Mouse (Mus musculus): ENCODE results near the gene 6030468B19Rik. TPM values are rescaled to one million over a fixed set of nuclear protein-coding genes. Genes with fewer than 3 reads are reported as not detected.
"Not testable (repeated sequence)": the region's sequence is repeated elsewhere in the genome, so short reads cannot be mapped to it uniquely, and the experiment has no call there.

6030468B19Rik gene
- total RNA-seq, 2 experiments from 2014 or later: 12.7 to 16.1 TPM

DNA sequence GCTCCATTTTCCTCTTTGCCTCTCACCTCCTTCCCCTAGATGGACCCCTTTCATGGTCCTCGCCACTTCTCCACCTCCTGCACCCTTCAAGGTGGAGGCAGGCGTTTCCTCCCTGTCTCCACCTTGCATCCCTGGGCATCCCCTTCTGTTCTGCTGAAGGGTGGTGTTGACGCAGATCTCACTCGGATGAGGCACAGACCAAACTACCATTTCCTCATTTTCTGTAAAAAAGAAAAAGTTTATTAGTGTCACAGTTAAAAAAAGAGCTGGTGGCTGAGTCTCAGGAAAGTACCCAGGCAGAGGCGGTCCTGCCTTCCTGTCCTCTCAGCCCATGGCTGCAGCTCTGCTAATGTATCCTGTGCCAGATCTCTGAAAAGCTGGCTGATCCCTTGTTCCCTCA lies 1.7 kb downstream of the 6030468B19Rik start:
- no peak for ATAC-seq (replicated peaks; ENCODE audit: low FRiP score, poor library complexity, severe bottlenecking)

GRCm38 (mm10) chr11:117800038-117800437 lies 2.6 kb downstream of the 6030468B19Rik start:
- no peak for ATAC-seq (replicated peaks; ENCODE audit: low FRiP score, poor library complexity, severe bottlenecking)

GRCm38 (mm10) chr11:117801650-117802049 lies 4.2 kb downstream of the 6030468B19Rik start:
- no peak for ATAC-seq (replicated peaks; ENCODE audit: low FRiP score, poor library complexity, severe bottlenecking)

DNA sequence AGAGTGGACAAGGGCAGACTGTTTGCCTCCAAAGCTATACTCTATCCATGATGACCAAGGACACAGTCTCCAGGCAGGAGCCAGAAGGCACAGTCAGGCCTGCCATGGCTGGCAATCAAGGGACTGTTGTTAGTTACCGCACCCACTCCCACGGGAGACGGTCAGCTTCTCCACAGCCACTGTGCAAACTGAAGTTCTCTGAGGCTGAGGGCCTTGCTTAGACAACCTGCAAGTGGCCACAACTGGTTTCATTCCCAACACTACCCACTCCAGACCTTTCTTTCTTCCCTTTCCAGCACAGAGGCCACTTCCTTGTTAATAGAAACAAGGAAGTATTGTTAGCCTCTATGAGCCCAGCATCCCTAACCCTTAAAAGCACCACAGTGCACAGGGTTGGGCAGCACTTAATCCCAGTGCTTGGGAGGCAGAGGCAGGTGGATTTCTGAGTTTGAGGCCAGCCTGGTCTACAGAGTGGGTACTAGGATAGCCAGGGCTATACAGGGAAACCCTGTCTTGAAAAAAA lies 5.8 kb downstream of the 6030468B19Rik start:
- no peak for ATAC-seq (replicated peaks; ENCODE audit: low FRiP score, poor library complexity, severe bottlenecking)

GRCm38 (mm10) chr11:117806781-117807180 lies 9.3 kb downstream of the 6030468B19Rik start:
- no peak for ATAC-seq (replicated peaks; ENCODE audit: low FRiP score, poor library complexity, severe bottlenecking)

GRCm38 (mm10) chr11:117809407-117810311 lies 12.2 kb downstream of the 6030468B19Rik start, which contains the start of the genes Gm20708 and Syngr2:
Gene Gm20708, plus strand, starts transcription at chr11:117809668.
Gene Syngr2, plus strand, starts transcription at chr11:117809668.
- ATAC-seq (replicated peaks; ENCODE audit: low FRiP score, poor library complexity, severe bottlenecking): peak; percentile 70

DNA sequence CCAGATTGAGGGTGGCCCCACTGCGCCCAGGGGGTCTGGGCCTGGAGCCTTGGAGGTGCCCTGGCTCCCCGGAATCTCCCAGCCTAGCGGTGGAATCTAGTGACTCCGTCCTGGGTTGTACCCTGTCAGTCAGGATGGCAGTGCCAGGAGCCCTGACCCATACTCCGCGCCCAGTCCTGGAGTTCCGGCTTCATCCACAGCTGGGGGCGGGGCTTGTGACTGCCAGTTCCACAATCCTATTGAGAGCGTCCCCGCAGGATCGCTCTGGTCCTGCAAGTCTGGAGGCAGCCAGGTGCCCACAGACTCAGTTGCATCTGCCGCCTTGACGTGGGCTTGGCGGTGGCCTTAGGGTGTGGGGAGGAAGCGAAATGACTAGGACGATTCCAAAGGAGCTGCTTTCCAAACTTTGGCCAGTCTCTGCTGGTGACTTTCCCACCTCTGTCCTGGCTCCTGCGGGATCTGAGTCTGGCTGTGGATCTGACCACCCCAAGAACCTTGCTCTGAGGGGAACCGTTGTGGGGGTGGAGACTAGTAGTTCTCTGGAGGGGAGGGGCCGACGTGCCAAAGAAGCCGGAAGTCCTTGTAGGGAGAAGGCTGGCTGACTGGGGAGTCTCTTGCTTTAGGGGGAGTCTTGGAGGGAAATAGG lies 13.1 kb downstream of the 6030468B19Rik start:
- ATAC-seq (replicated peaks; ENCODE audit: low FRiP score, poor library complexity, severe bottlenecking): peak; percentile 78

DNA sequence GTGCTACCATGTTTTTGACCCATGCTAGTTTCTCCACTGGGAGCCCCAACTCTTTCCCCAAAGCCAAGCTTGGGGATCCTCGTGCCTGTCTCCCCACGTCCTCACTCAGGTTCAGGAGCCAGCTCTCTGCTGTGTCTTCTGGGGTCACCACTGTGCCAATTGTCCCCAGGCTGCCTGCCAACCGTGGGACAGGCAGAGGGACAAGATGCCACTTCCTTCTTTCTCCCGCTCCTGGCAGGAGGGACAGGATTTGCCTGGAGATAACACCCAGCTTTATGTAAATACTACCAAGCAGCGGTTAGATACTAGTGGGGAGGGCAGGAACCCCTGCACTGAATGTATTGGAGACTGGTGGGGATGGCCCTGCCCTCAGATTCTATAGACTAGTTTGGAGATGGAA lies 16.4 kb downstream of the 6030468B19Rik start:
- ATAC-seq (replicated peaks; ENCODE audit: low FRiP score, poor library complexity, severe bottlenecking): no peak

DNA sequence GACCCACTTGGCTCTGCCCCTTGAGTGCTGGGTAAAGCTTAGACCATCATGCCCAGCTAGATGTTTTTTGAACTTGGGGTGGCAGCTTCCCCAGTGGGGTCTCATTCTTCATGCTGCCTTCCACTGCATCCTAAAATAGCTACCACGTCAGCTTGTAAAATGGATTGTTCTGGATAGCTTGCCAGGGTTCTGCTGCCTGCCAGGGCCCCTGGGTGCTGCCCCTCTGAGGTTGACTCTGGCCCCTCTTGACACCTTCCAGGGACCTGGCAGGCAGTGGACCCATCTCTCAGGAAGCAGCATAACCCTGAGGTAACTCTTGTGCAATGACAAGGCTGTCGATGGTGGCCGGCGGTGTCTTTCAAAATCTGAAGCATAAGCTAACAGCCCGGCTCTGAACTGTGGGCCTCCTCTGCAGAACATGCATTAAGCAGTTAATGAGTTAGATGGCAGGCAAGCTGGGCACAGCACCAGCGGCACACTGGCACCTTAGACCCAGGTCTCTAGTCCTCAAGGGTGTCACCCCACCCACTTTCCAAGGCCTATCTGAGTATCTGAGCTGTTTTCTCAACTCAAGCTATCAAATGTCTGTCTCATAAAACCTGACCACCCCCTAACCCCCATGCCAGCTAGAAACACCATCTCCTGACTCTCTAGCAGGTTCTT lies 17.4 kb downstream of the 6030468B19Rik start:
- ATAC-seq (replicated peaks; ENCODE audit: low FRiP score, poor library complexity, severe bottlenecking): no peak

DNA sequence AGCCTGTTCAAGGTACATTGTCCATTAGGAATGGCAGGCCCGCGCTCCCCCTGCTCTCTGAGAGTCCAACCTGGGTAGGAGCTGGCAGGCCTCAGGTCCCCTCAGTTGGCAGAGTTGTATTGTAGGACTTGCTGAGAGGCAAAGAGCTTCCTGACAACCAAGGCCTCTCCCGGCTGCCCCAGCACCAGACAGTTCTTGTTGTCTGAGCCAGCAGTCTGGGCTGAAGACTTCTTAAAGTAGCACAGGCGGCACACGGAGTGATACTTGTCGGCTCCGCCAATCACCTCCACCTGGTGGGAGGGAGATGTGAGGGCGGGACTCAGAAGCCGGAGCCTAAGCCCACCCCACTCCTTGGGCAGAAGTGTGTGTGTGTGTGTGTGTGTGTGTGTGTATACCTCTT lies 18.4 kb downstream of the 6030468B19Rik start:
- ATAC-seq (replicated peaks; ENCODE audit: low FRiP score, poor library complexity, severe bottlenecking): not testable (repeated sequence)

DNA sequence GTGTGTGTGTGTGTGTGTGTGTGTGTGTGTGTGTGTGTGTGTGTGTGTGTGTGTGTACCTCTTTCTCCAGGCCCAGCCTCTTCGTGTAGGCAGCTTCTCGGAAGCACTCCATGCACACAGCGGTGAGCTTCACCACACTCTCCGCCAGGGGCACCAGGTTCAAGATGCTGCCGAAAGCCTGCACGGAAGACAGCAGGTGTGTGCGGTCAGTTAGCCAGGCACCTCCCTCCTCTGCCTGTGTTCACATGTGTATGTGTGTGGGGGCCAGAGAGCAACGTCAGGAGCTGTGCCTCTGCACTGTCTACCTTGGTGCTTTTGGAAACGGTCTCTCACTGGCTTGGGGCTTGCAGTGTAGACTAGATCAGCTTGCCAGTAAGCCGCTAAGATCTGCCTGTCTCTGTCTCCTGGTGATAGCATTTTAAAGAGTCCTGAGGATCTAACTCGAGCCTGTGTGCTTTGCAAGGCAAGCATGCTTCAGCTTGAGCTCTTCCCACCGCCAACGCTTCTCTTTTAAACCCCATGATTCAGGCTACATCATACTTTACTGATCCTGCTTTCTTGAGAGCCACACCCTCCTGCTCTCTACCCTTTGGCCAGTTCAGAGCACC lies 19.0 kb downstream of the 6030468B19Rik start:
- no peak for ATAC-seq (replicated peaks; ENCODE audit: low FRiP score, poor library complexity, severe bottlenecking)

DNA sequence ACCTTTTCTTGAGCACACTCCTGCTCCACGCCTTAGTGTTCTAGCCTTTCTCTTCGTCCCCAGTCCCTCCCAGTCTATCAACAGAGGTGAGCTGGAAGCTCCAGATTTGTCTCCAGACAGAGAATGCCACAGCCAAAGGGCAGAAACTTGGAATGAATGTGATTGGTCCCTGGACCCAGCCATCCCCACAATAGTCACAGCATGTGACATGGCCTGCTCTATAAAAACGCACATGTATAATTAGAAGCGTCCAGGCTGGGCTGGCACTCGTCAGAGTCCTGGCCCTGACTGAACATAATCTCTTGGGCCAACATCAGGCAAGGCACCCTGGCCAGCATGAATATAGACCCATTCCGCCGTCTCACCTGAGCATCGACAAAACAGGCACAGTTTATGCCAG lies 21.6 kb downstream of the 6030468B19Rik start:
- no peak for ATAC-seq (replicated peaks; ENCODE audit: low FRiP score, poor library complexity, severe bottlenecking)

GRCm38 (mm10) chr11:117820173-117820572 lies 22.7 kb downstream of the 6030468B19Rik start:
- no peak for ATAC-seq (replicated peaks; ENCODE audit: low FRiP score, poor library complexity, severe bottlenecking)

- ATAC-seq (replicated peaks; ENCODE audit: low FRiP score, poor library complexity, severe bottlenecking): no peak
Observed at GRCm38 (mm10) chr11:117821868-117822267, 24.4 kb downstream of the 6030468B19Rik start.

DNA sequence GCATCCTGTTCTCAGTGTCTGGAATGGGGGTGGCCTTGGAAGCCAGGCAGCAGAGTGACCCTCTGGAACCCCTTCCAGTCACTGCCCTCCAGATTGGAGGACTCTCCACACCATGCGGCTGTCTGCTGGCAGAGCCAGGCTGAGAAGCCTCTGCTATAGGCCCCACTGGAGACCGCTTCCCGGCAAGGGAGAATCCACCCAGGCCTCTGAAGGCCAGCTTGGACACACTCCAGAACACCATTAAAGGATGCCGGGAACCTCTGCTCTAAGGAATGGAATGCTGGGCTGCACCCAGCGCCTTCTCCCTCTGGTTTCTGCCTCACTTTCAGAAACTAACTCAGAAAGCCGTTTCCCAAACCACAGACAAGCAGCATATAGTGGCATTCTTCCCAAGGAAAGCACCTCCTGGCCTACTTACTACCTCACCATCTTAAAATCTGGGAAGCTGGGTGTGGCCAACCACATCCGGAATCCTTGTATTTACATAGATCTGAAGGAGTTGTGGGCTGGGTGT lies 25.3 kb downstream of the 6030468B19Rik start:
- no peak for ATAC-seq (replicated peaks; ENCODE audit: low FRiP score, poor library complexity, severe bottlenecking)

DNA sequence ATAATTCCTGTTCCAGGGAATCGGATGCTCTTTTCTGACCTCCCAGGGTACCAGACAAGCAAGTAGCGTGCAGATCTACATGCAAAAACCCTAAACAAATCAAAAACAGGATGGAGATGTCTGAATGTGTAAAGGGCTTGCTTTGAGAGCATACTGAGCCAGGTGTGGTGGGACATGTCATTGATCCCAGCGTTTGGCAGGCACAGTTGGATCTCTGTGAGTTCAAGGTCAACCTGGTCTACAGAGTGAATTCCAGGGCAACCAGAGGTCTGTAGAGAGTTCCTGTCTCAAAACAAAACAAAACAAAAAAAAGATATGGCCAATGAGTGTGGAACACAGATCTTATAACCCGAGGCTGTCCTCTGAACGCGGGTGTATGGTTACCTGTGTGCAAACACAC lies 26.0 kb downstream of the 6030468B19Rik start:
- no peak for ATAC-seq (replicated peaks; ENCODE audit: low FRiP score, poor library complexity, severe bottlenecking)

DNA sequence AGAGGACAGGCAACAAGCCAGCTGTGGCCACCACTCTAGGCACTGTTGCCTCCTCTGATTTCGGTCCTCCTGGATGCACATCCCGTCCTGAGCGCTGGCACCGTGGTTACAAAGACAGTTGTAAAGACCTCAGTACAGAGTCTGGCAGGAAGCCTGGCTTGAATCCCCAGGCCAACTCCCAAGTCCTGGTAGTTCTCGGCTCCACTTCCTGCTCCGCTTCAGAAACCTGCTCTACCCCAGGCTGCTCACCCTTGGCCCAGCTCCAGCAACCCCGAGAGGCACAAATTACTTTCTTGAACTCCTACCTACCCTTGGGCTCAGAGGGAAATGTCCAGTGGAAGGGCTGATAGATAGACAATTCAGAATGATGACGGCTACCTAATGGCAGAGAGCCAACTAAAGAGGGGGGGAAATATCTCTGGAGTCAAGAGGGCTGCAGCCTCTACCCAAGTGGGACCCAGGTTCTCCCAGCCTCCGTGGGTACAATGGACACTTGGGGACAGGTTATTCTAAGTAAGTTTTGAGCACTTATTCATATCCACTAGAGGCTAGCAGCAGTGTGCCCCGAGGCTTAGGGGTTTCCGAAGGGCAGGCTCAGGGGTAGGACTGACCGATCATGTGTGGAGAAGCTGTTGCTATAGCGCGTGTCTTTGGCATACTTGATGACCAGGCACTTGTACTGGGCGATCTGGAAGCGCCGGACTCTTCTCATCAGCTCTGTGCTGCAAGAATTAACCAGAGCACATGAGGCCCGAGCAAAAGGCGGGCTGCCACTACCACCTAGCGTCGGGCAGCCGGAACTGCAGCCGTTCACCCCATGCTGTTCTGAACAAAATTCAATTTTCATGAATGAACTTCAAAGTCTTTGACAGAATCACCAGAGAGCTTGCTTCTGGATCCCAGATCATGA lies 26.9 kb downstream of the 6030468B19Rik start:
- peak; percentile 41 for ATAC-seq (replicated peaks; ENCODE audit: low FRiP score, poor library complexity, severe bottlenecking)

- peak; percentile 41 for ATAC-seq (replicated peaks; ENCODE audit: low FRiP score, poor library complexity, severe bottlenecking)
Observed at GRCm38 (mm10) chr11:117825333-117826101, 28.1 kb downstream of the 6030468B19Rik start, which contains the start of the genes Afmid and Tk1. Gene Afmid, plus strand, starts transcription at chr11:117825924. Gene Tk1, minus strand, starts transcription at chr11:117826092.
